Mouse (Mus musculus): ENCODE data around the gene Lgals8.

DNA sequence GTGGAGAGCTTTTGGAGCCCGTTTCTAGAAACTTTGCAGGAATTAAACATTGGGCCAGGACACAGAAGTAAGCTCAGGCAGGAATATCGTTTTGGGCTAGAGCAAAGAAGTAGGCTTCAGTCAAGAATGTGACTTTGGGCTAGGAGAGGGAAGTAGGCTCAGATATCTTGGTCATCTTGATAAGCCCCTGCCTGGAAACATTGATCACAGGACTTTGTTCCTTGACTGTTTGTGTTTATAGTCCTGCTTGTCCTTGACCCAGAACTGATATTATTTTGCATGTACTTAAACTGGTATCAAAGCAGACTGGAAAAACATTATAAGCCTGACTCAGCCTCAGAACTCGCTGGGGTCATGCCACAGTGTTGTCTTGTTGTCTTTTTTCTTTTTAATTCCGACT lies 2.1 kb downstream of the Lgals8 start:
- TF ChIP-seq CTCF (IDR thresholded peaks at IDR 0.05; ENCODE audit: borderline replicate concordance, control insufficient read depth, extremely low read depth, insufficient read depth, low read length, poor library complexity) (no peak), POLR2A (IDR thresholded peaks at IDR 0.05; ENCODE audit: control insufficient read depth, extremely low read depth, insufficient read depth, low read length, poor library complexity) (no peak)

Data from thymus, adult 2 months (tissue).